10 mouse cellular contexts compared by ENCODE assay signal in the genomic region with DNA sequence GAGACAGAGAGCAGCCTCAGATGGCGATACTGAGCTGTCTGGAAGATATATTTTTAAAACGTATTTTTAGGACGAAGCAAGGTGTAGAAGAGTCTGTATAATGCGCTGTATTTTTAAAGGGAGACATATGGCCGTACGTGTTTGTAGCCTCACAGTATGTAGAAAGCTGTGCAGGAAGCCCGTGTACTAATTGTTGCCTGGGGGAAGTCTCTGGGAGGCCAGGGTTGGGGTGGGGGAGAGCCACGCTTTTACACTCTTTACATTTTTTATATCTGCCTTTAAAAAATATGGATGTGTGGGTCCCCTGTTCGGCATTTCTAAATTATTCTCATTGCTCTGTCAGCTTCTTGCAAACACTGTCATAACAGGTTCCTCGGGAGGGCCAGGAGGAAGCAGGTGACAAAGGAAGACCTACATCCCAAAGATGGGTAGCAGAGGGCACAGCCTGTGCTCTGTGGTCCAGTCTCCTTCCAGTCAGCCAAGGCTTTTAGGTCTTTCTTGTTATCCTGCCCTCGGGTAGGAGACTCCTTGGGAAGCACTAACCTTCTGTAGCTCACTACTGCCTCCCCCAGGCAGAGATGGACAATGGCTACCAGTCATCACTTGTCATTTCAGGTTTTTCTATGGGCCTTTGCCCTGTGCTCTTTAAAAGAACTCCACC.
A peak's percentile ranks its signal among the peaks of the same experiment; 100 is the strongest.
DNase-seq lines count a peak whose midpoint lies in the region; ATAC-seq and TF ChIP-seq lines count a peak whose summit lies in the region.
"Had no signal": no experiment of that assay in that cellular context is flagged by ENCODE, and none has a peak within 500 bp of the region (broad histone marks: within the 10 kb centered on the region; RNA-seq: fewer than 3 reads in every experiment).

No protein-coding gene starts in this region.

- peak; percentile 89 for DNase-seq in kidney, postnatal 0 days (ENCODE audit: low spot score)
- peak; percentile 34 for DNase-seq in WW6 (ENCODE audit: low read depth, low spot score)
- peak; percentile 84 for DNase-seq in embryo, embryonic 10 days (ENCODE audit: low spot score)
- DNase-seq in layer of hippocampus, postnatal 14 days (ENCODE audit: low spot score in 2 of 2), result peak; percentile 45 to 59
- DNase-seq in neural tube, embryonic 11.5 days (ENCODE audit: low spot score), result peak; percentile 65
- no peak for DNase-seq in ovary, postnatal 14 days (ENCODE audit: low spot score)
- no peak for DNase-seq in thymus, postnatal 0 days (ENCODE audit: low spot score)
- DNase-seq: liver, embryonic 13.5 days had no signal

- H3K27ac ChIP-seq in kidney, postnatal 0 days, result no peak overlapping the region
- H3K27ac ChIP-seq in kidney, embryonic 16.5 days (ENCODE audit: low read length), result no peak overlapping the region
- no peak overlapping the region for H3K27ac ChIP-seq in neural tube, embryonic 11.5 days (ENCODE audit: low read depth, low read length)
- H3K27ac ChIP-seq: liver, embryonic 13.5 days; stomach, embryonic 15.5 days had no signal

- no peak overlapping the region for H3K9ac ChIP-seq in kidney, postnatal 0 days (ENCODE audit: low read depth, low read length)
- H3K9ac ChIP-seq in kidney, embryonic 16.5 days (replicated peaks; ENCODE audit: low read length), result no peak overlapping the region
- H3K9ac ChIP-seq in neural tube, embryonic 11.5 days (ENCODE audit: low read length), result no peak overlapping the region
- H3K9ac ChIP-seq: liver, embryonic 13.5 days; stomach, embryonic 15.5 days had no signal

- no peak overlapping the region for H3K4me3 ChIP-seq in kidney, postnatal 0 days (replicated peaks; ENCODE audit: low read depth, low read length)
- H3K4me3 ChIP-seq in kidney, embryonic 16.5 days (ENCODE audit: low read length), result no peak overlapping the region
- no peak overlapping the region for H3K4me3 ChIP-seq in neural tube, embryonic 11.5 days (ENCODE audit: low read depth, low read length)
- H3K4me3 ChIP-seq: liver, embryonic 13.5 days; stomach, embryonic 15.5 days had no signal

- no peaks in the 10 kb centered on the region for H3K36me3 ChIP-seq in kidney, postnatal 0 days (ENCODE audit: insufficient read depth, low read length)
- no peaks in the 10 kb centered on the region for H3K36me3 ChIP-seq in kidney, embryonic 16.5 days (ENCODE audit: insufficient read depth, low read length)
- no peaks in the 10 kb centered on the region for H3K36me3 ChIP-seq in neural tube, embryonic 11.5 days (ENCODE audit: control insufficient read depth, insufficient read depth, low read length)
- H3K36me3 ChIP-seq: liver, embryonic 13.5 days; stomach, embryonic 15.5 days had no signal

- ATAC-seq in kidney, postnatal 0 days (replicated peaks; ENCODE audit: low FRiP score, low read depth), result no peak; the same call in 1 of the 2 replicates
- ATAC-seq in kidney, embryonic 16.5 days (ENCODE audit: low FRiP score, low TSS enrichment), result no peak; the same call in 1 of the 2 replicates
- ATAC-seq in neural tube, embryonic 11.5 days (ENCODE audit: insufficient read depth, low FRiP score, low TSS enrichment), result no peak

- H3K4me2 ChIP-seq in kidney, postnatal 0 days (ENCODE audit: low read length), result no peak overlapping the region
- H3K4me2 ChIP-seq in kidney, embryonic 16.5 days (replicated peaks; ENCODE audit: low read depth, low read length), result no peak overlapping the region
- no peak overlapping the region for H3K4me2 ChIP-seq in neural tube, embryonic 11.5 days (ENCODE audit: low read depth)
- H3K4me2 ChIP-seq: liver, embryonic 13.5 days; stomach, embryonic 15.5 days had no signal

- TF ChIP-seq CTCF in kidney, postnatal 0 days (IDR thresholded peaks at IDR 0.05; ENCODE audit: low read depth), result peak; percentile 71

- H3K9me3 ChIP-seq in kidney, postnatal 0 days (replicated peaks; ENCODE audit: low read length), result no peaks in the 10 kb centered on the region
- peaks cover 14% of the 10 kb centered on the region; the same call in 1 of the 2 replicates for H3K9me3 ChIP-seq in kidney, embryonic 16.5 days (ENCODE audit: low read length)
- 0 out of 2 replicates have a peak, but pooled peaks cover 4% of the 10 kb centered on the region for H3K9me3 ChIP-seq in neural tube, embryonic 11.5 days (ENCODE audit: control insufficient read depth, low read length)
- H3K9me3 ChIP-seq: stomach, embryonic 15.5 days had no signal

- 0 out of 2 replicates have a peak, but pooled peaks cover 4% of the 10 kb centered on the region for H3K4me1 ChIP-seq in kidney, postnatal 0 days (replicated peaks; ENCODE audit: insufficient read depth, low read length)
- H3K4me1 ChIP-seq in kidney, embryonic 16.5 days (ENCODE audit: insufficient read depth, low read length), result peaks cover 4% of the 10 kb centered on the region; the same call in 1 of the 2 replicates
- 0 out of 2 replicates have a peak, but pooled peaks cover 3% of the 10 kb centered on the region for H3K4me1 ChIP-seq in neural tube, embryonic 11.5 days (ENCODE audit: control insufficient read depth, insufficient read depth, low read length)
- H3K4me1 ChIP-seq: liver, embryonic 13.5 days had no signal

- WGBS in kidney, postnatal 0 days, result 61% methylated on average over 11 of the region's 11 CpGs
- 66% methylated on average over 11 of the region's 11 CpGs for WGBS in kidney, embryonic 16.5 days
- WGBS in neural tube, embryonic 11.5 days, result 75% methylated on average over 11 of the region's 11 CpGs

- no peaks in the 10 kb centered on the region for H3K27me3 ChIP-seq in kidney, postnatal 0 days (ENCODE audit: insufficient read depth, low read length)
- H3K27me3 ChIP-seq in kidney, embryonic 16.5 days (ENCODE audit: insufficient read depth, low read length), result no peaks in the 10 kb centered on the region
- no peaks in the 10 kb centered on the region for H3K27me3 ChIP-seq in neural tube, embryonic 11.5 days (ENCODE audit: control insufficient read depth, insufficient read depth, low read length)
- H3K27me3 ChIP-seq: liver, embryonic 13.5 days; stomach, embryonic 15.5 days had no signal

Comparison
In these comparisons a context has a peak if more than half of its experiments do, and no peak if none do; other contexts are left out.
1. DNase-seq: peak in kidney, postnatal 0 days (single experiment), WW6 (single experiment), embryo, embryonic 10 days (single experiment), layer of hippocampus, postnatal 14 days (2 of 2) and neural tube, embryonic 11.5 days (single experiment); none in ovary, postnatal 14 days (single experiment) and thymus, postnatal 0 days (single experiment).